ENCODE assay signal across 8 mouse cellular contexts in the genomic region with DNA sequence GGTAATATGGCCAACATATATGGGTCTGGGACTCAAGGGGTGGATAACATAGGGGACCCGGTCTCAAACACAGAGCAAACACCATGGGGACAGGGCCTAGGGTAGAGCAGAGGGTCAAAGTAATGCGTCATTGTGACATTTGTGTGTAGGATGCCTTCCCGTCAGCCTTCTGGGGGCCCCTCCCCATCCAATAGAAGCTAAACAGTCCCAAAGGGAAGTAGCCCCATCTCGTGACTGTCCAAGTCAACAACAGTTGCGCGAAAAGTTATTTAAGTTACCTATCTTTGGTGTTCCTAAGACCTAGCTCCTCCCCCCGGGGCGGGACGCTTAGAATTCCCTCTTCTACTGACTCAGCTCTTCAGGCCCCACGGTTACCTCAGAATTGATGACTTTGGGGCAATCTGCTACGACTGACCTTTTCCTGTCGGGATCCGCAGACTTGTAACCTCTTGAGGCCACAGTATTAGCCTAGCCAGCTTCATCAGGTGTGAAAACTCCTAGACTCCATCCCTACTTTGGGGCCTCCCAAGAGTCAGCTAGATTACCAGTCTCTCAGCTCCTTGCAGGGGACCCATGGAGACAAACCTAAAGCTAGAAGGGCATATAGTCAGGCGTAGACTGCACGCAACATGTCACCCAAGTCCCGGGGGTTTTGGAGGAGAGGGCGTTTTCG. TPM values are rescaled to one million over a fixed set of nuclear protein-coding genes. Genes with fewer than 3 reads are reported as not detected.
DNase-seq lines count a peak whose midpoint lies in the region; ATAC-seq lines count a peak whose summit lies in the region.

No protein-coding gene starts in this region.

- WGBS in heart, embryonic 14.5 days, result 14% methylated on average over 18 of the region's 18 CpGs
- 10% methylated on average over 18 of the region's 18 CpGs for WGBS in hindbrain, embryonic 14.5 days
- WGBS in liver, embryonic 13.5 days (ENCODE audit: insufficient replicate concordance), result 8% methylated on average over 18 of the region's 18 CpGs
- 11% methylated on average over 18 of the region's 18 CpGs for WGBS in neural tube, embryonic 12.5 days

- no peaks in the 10 kb centered on the region for H3K36me3 ChIP-seq in heart, embryonic 14.5 days (ENCODE audit: control insufficient read depth, insufficient read depth, low read length)
- no peaks in the 10 kb centered on the region for H3K36me3 ChIP-seq in hindbrain, embryonic 14.5 days (replicated peaks; ENCODE audit: control insufficient read depth, insufficient read depth)
- H3K36me3 ChIP-seq in liver, embryonic 13.5 days, result no peaks in the 10 kb centered on the region
- no peaks in the 10 kb centered on the region for H3K36me3 ChIP-seq in neural tube, embryonic 12.5 days

- peaks cover 6% of the 10 kb centered on the region; the same call in 1 of the 2 replicates for H3K9me3 ChIP-seq in heart, embryonic 14.5 days (ENCODE audit: control insufficient read depth, low read length)
- H3K9me3 ChIP-seq in hindbrain, embryonic 14.5 days (ENCODE audit: control insufficient read depth, low read length), result no peaks in the 10 kb centered on the region
- no peaks in the 10 kb centered on the region for H3K9me3 ChIP-seq in liver, embryonic 13.5 days (replicated peaks)
- H3K9me3 ChIP-seq in neural tube, embryonic 12.5 days, result no peaks in the 10 kb centered on the region

- no peak overlapping the region for H3K27ac ChIP-seq in heart, embryonic 14.5 days (replicated peaks in 1 of 2; ENCODE audit: control insufficient read depth in 1 of 2, insufficient read depth in 1 of 2, low read depth in 2 of 2, low read length in 2 of 2)
- H3K27ac ChIP-seq in hindbrain, embryonic 14.5 days, result no peak overlapping the region
- no peak overlapping the region for H3K27ac ChIP-seq in liver, embryonic 13.5 days
- no peak overlapping the region for H3K27ac ChIP-seq in neural tube, embryonic 12.5 days

- H3K4me3 ChIP-seq in heart, embryonic 14.5 days (ENCODE audit: control insufficient read depth in 1 of 2, insufficient read depth in 1 of 2, low read depth in 1 of 2, low read length in 2 of 2), result peak overlapping the region; percentile 39 to 40
- H3K4me3 ChIP-seq in hindbrain, embryonic 14.5 days (replicated peaks; ENCODE audit: low read length), result peak overlapping the region; percentile 30
- H3K4me3 ChIP-seq in liver, embryonic 13.5 days (replicated peaks), result peak overlapping the region; percentile 46
- H3K4me3 ChIP-seq in neural tube, embryonic 12.5 days, result peak overlapping the region; percentile 35

- H3K9ac ChIP-seq in heart, embryonic 14.5 days (ENCODE audit: low read length), result peak overlapping the region; percentile 62
- peak overlapping the region; percentile 51 for H3K9ac ChIP-seq in hindbrain, embryonic 14.5 days
- H3K9ac ChIP-seq in liver, embryonic 13.5 days, result peak overlapping the region; percentile 50
- H3K9ac ChIP-seq in neural tube, embryonic 12.5 days, result peak overlapping the region; percentile 48

- DNase-seq in heart, adult 18-20 months, result no peak
- DNase-seq in cerebellum, postnatal 14 days, result peak; percentile 65 to 71
- no peak for DNase-seq in hindbrain, embryonic 14.5 days (ENCODE audit: low spot score)
- no peak for DNase-seq in liver, embryonic 13.5 days
- no peak for DNase-seq in ovary, postnatal 14 days (ENCODE audit: low spot score)
- no peak for DNase-seq in frontal cortex, postnatal 10 days (ENCODE audit: low spot score in 2 of 2)

- ATAC-seq in heart, embryonic 14.5 days (ENCODE audit: insufficient number of reproducible peaks, insufficient read depth, low FRiP score, low read depth), result peak; percentile 21; the same call in 1 of the 2 replicates
- peak; percentile 8; the same call in 1 of the 2 replicates for ATAC-seq in hindbrain, embryonic 14.5 days (ENCODE audit: low FRiP score)
- ATAC-seq in liver, embryonic 13.5 days (ENCODE audit: low read depth), result peak; percentile 49
- peak; percentile 41 for ATAC-seq in neural tube, embryonic 12.5 days (ENCODE audit: low FRiP score, low read depth)

- peaks cover 3 to 7% of the 10 kb centered on the region in 2 experiments; a peak in 3 of 4 replicates for H3K4me1 ChIP-seq in heart, embryonic 14.5 days (ENCODE audit: control insufficient read depth in 2 of 2, insufficient read depth in 2 of 2, low read length in 2 of 2)
- peaks cover 9% of the 10 kb centered on the region for H3K4me1 ChIP-seq in hindbrain, embryonic 14.5 days (replicated peaks; ENCODE audit: control insufficient read depth, insufficient read depth, low read length)
- H3K4me1 ChIP-seq in liver, embryonic 13.5 days (replicated peaks), result peaks cover 15% of the 10 kb centered on the region
- H3K4me1 ChIP-seq in neural tube, embryonic 12.5 days, result peaks cover 13% of the 10 kb centered on the region

- H3K4me2 ChIP-seq in heart, embryonic 14.5 days (ENCODE audit: low read length), result peak overlapping the region; percentile 84
- peak overlapping the region; percentile 79 for H3K4me2 ChIP-seq in hindbrain, embryonic 14.5 days (replicated peaks)
- H3K4me2 ChIP-seq in liver, embryonic 13.5 days, result peak overlapping the region; percentile 73
- H3K4me2 ChIP-seq in neural tube, embryonic 12.5 days (replicated peaks), result peak overlapping the region; percentile 81

- H3K27me3 ChIP-seq in heart, embryonic 14.5 days (ENCODE audit: control insufficient read depth, insufficient read depth, low read length), result no peaks in the 10 kb centered on the region
- H3K27me3 ChIP-seq in hindbrain, embryonic 14.5 days (ENCODE audit: control insufficient read depth, insufficient read depth, low read length), result no peaks in the 10 kb centered on the region
- peaks cover 24% of the 10 kb centered on the region for H3K27me3 ChIP-seq in liver, embryonic 13.5 days
- no peaks in the 10 kb centered on the region; the same call in 1 of the 2 replicates for H3K27me3 ChIP-seq in neural tube, embryonic 12.5 days (replicated peaks)

RNA-seq across cellular contexts. Expression of a gene that starts 20.2 kb away (rescaled TPM):
- 1,749 and 1,827 TPM in 2 replicates for polyA plus RNA-seq in heart, embryonic 14.5 days (2014; fragmentation: Nextera tagmentation; extraction: Ambion mirVana)
- 100 to 1,000 TPM; 363 to 405 TPM for total RNA-seq in heart, adult 18-20 months (2021)
- polyA plus RNA-seq in hindbrain, embryonic 14.5 days (2014; fragmentation: Nextera tagmentation; extraction: Ambion mirVana), result 2,816 and 2,951 TPM in 2 replicates
- polyA plus RNA-seq in liver, embryonic 13.5 days (2015; fragmentation: Nextera tagmentation; extraction: Ambion mirVana), result 2,174 and 2,523 TPM in 2 replicates
- 3,506 and 3,654 TPM in 2 replicates for polyA plus RNA-seq in neural tube, embryonic 12.5 days (2016; fragmentation: Nextera tagmentation; extraction: Ambion mirVana)

RNA-seq across cellular contexts. Expression of a gene that starts 57.3 kb away (rescaled TPM):
- 22.3 TPM in 2 replicates for polyA plus RNA-seq in heart, embryonic 14.5 days (2014; fragmentation: Nextera tagmentation; extraction: Ambion mirVana)
- total RNA-seq in heart, adult 18-20 months (2021), result 10 to 100 TPM; 10.1 to 11.4 TPM
- 26.9 and 28.2 TPM in 2 replicates for polyA plus RNA-seq in hindbrain, embryonic 14.5 days (2014; fragmentation: Nextera tagmentation; extraction: Ambion mirVana)
- 25.1 and 29.7 TPM in 2 replicates for polyA plus RNA-seq in liver, embryonic 13.5 days (2015; fragmentation: Nextera tagmentation; extraction: Ambion mirVana)
- 37.6 and 40.5 TPM in 2 replicates for polyA plus RNA-seq in neural tube, embryonic 12.5 days (2016; fragmentation: Nextera tagmentation; extraction: Ambion mirVana)

Comparison
In these comparisons a context has a peak if more than half of its experiments do, and no peak if none do; other contexts are left out.
1. DNase-seq: peak in cerebellum, postnatal 14 days (2 of 2); none in heart, adult 18-20 months (0 of 2), hindbrain, embryonic 14.5 days (single experiment), liver, embryonic 13.5 days (single experiment), ovary, postnatal 14 days (single experiment) and frontal cortex, postnatal 10 days (0 of 2).
2. Peak in every context shown above with its lines, with median percentiles within 50 percentile points of each other: ATAC-seq, H3K4me2 ChIP-seq, H3K4me3 ChIP-seq and H3K9ac ChIP-seq.